Mouse (Mus musculus): ENCODE data around the gene Gtf2i. TPM values are rescaled to one million over a fixed set of nuclear protein-coding genes. Genes with fewer than 3 reads are reported as not detected.

The Gtf2i gene
- polyA plus RNA-seq, 1 experiment, result 79.7 TPM

DNA sequence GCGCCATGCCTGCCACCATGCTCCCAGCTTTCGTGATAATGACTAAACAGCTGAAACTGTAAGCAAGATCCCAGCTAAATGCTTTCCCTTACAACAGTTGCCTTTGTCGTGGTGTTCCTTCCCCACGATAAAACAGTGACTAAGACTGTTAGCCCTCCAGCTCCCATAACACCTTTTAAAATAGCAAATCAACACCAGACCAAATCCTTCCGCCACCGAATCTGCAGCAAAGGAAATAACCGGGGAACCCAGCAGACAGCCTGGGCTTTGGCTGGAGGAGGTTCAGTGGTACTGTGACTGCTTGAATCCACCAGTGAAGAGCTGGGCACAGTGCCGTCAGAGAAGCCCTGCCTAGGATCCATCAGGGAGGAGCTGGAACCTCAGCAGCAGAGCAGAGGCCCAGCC lies 65.3 kb downstream of the Gtf2i start:
- Histone ChIP-seq H3K79me2 (ENCODE audit: control insufficient read depth, insufficient read depth) (no peaks in the 10 kb centered on the region), H3ac (ENCODE audit: control insufficient read depth, insufficient read length) (no peak overlapping the region), H3K36me3 (ENCODE audit: control insufficient read depth, insufficient read depth) (peaks cover 27% of the 10 kb centered on the region), H3K4me2 (ENCODE audit: low read depth) (no peak overlapping the region), H3K4me3 (no peak overlapping the region), H3K27me3 (ENCODE audit: control insufficient read depth, insufficient read depth, insufficient read length) (no peaks in the 10 kb centered on the region)
- TF ChIP-seq REST (IDR thresholded peaks at IDR 0.05; ENCODE audit: insufficient read depth, insufficient read length) (no peak), POLR2A (IDR thresholded peaks at IDR 0.05; ENCODE audit: insufficient read length, low read depth) (no peak), POLR2AphosphoS2 (IDR thresholded peaks at IDR 0.05; ENCODE audit: insufficient read length, low read depth) (no peak), MAX (IDR thresholded peaks at IDR 0.05; ENCODE audit: low read depth) (no peak), E2F4 (IDR thresholded peaks at IDR 0.05; ENCODE audit: insufficient read depth) (no peak), MYOD1 (IDR thresholded peaks at IDR 0.05; ENCODE audit: control insufficient read depth in 1 of 3, insufficient read length in 2 of 3, low read depth in 2 of 3) (peak in 1 of 3 experiments; percentile 49), SRF (IDR thresholded peaks at IDR 0.05; ENCODE audit: control insufficient read depth, insufficient read length, low read depth) (no peak), MYOG (IDR thresholded peaks at IDR 0.05; ENCODE audit: control insufficient read depth in 1 of 3, insufficient read depth in 1 of 3, insufficient read length in 2 of 3, low read depth in 2 of 3) (peak in 2 of 3 experiments; percentile 22 to 50)

DNA sequence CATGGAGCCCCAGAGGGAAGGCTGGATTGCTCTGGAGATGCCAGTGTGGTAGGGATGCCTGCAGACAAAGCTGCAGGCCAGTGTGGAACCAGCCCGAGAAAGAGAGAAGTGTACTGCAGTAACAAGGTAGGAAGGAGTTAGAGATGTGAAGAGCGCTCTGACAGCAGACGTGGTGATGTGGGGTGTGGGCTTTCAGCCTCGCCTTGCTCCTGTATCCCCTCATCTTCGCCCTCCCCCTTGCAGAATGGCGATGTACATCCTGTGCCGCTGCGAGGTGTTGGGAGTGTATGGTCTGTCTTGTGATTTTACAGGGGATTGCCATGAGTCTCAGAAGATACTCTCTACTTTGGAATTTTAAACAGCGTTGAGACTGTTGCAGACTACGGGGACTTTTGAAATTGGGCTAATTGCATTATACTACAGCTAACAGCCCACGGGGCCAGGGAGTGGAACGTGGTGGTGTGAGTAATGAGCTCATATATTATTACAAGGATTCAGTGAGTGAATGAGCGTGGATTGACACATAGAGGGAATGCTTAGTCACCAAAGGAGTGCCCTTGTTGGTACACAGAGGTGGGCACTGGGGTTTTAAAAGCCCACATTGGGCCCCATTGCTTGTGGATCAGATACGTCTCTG lies 65.8 kb downstream of the Gtf2i start:
- peaks cover 27% of the 10 kb centered on the region for H3K36me3 ChIP-seq (ENCODE audit: control insufficient read depth, insufficient read depth)
- H3K4me3 ChIP-seq, result no peak overlapping the region
- H3K79me2 ChIP-seq (ENCODE audit: control insufficient read depth, insufficient read depth), result no peaks in the 10 kb centered on the region
- no peak overlapping the region for H3K4me2 ChIP-seq (ENCODE audit: low read depth)
- H3ac ChIP-seq (ENCODE audit: control insufficient read depth, insufficient read length), result no peak overlapping the region
- H3K27me3 ChIP-seq (ENCODE audit: control insufficient read depth, insufficient read depth, insufficient read length), result no peaks in the 10 kb centered on the region
- TF ChIP-seq MYOG (IDR thresholded peaks at IDR 0.05; ENCODE audit: control insufficient read depth in 1 of 3, insufficient read depth in 1 of 3, insufficient read length in 2 of 3, low read depth in 2 of 3) (no peak), MYOD1 (IDR thresholded peaks at IDR 0.05; ENCODE audit: control insufficient read depth in 1 of 3, insufficient read length in 2 of 3, low read depth in 2 of 3) (peak in 1 of 3 experiments; percentile 18)

DNA sequence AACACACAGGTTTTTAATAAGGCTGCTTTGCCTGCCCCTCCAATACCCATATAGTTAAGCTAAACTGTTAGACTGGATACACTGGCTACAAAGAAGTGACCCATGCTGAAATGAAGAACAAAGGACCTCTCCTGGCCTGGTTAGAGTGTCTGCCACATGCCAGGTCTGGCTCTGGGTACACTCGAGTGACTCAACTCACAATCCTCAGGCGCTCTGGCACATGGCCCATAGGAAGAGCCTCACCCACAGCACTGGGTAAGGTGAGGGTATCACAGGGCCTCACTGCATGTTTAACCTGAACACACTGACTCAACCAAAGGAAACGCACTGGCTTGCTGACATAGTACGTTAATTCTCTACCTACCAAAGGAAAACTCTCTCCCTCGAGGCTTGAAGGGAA lies 68.4 kb downstream of the Gtf2i start:
- TF ChIP-seq MYOD1 (IDR thresholded peaks at IDR 0.05; ENCODE audit: control insufficient read depth in 1 of 3, insufficient read length in 2 of 3, low read depth in 2 of 3), result no peak
- no peak for TF ChIP-seq MAX (IDR thresholded peaks at IDR 0.05; ENCODE audit: low read depth)
- TF ChIP-seq SRF (IDR thresholded peaks at IDR 0.05; ENCODE audit: control insufficient read depth, insufficient read length, low read depth), result no peak
- no peak for TF ChIP-seq USF1 (IDR thresholded peaks at IDR 0.05; ENCODE audit: low read depth)
- TF ChIP-seq POLR2AphosphoS2 (IDR thresholded peaks at IDR 0.05; ENCODE audit: insufficient read length, low read depth), result no peak
- TF ChIP-seq CEBPB (IDR thresholded peaks at IDR 0.05; ENCODE audit: insufficient read depth, poor library complexity, severe bottlenecking), result no peak
- TF ChIP-seq MYOG (IDR thresholded peaks at IDR 0.05; ENCODE audit: control insufficient read depth in 1 of 3, insufficient read depth in 1 of 3, insufficient read length in 2 of 3, low read depth in 2 of 3), result no peak
- no peak for TF ChIP-seq REST (IDR thresholded peaks at IDR 0.05; ENCODE audit: insufficient read depth, insufficient read length)
- TF ChIP-seq TCF12 (IDR thresholded peaks at IDR 0.05; ENCODE audit: insufficient read depth, poor library complexity, severe bottlenecking), result no peak
- no peak for TF ChIP-seq TCF3 (IDR thresholded peaks at IDR 0.05; ENCODE audit: insufficient read length, low read depth)
- TF ChIP-seq E2F4 (IDR thresholded peaks at IDR 0.05; ENCODE audit: insufficient read depth), result no peak
- TF ChIP-seq POLR2A (IDR thresholded peaks at IDR 0.05; ENCODE audit: insufficient read length, low read depth), result no peak
- no peak overlapping the region for H3ac ChIP-seq (ENCODE audit: control insufficient read depth, insufficient read length)
- no peak overlapping the region for H3K4me2 ChIP-seq (ENCODE audit: low read depth)
- no peak overlapping the region for H3K4me3 ChIP-seq
- H3K36me3 ChIP-seq (ENCODE audit: control insufficient read depth, insufficient read depth), result peaks cover 40% of the 10 kb centered on the region
- no peaks in the 10 kb centered on the region for H3K79me2 ChIP-seq (ENCODE audit: control insufficient read depth, insufficient read depth)
- no peaks in the 10 kb centered on the region for H3K27me3 ChIP-seq (ENCODE audit: control insufficient read depth, insufficient read depth, insufficient read length)

DNA sequence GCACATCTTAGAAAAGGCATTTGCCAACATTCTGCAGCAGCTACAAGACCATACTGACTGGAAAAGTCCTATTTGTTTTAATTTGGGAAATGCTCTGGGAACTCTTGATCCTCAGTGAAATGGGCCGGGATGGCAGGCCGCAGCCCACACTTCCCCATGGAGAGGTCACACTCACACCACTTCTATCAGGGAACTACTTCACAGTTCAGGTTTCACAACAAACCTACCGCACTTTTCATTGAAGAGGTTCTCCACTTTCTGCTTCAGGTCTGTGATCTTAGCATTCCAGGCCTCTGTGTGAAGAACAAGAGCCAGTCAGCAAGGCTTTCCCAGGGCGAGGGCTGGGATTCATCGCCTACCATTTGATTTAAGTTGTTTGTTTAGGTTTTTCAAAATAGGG lies 69.7 kb downstream of the Gtf2i start:
- H3K36me3 ChIP-seq (ENCODE audit: control insufficient read depth, insufficient read depth), result peaks cover 45% of the 10 kb centered on the region

More for the DNA sequence above, 69.7 kb downstream of the Gtf2i start:
- Histone ChIP-seq H3ac (ENCODE audit: control insufficient read depth, insufficient read length) (no peak overlapping the region), H3K27me3 (ENCODE audit: control insufficient read depth, insufficient read depth, insufficient read length) (no peaks in the 10 kb centered on the region), H3K79me2 (ENCODE audit: control insufficient read depth, insufficient read depth) (no peaks in the 10 kb centered on the region), H3K4me3 (no peak overlapping the region), H3K4me2 (ENCODE audit: low read depth) (no peak overlapping the region)
- TF ChIP-seq TCF12 (IDR thresholded peaks at IDR 0.05; ENCODE audit: insufficient read depth, poor library complexity, severe bottlenecking) (no peak), TCF3 (IDR thresholded peaks at IDR 0.05; ENCODE audit: insufficient read length, low read depth) (no peak), MYOD1 (IDR thresholded peaks at IDR 0.05; ENCODE audit: control insufficient read depth in 1 of 3, insufficient read length in 2 of 3, low read depth in 2 of 3) (no peak), E2F4 (IDR thresholded peaks at IDR 0.05; ENCODE audit: insufficient read depth) (no peak), MAX (IDR thresholded peaks at IDR 0.05; ENCODE audit: low read depth) (no peak), USF1 (IDR thresholded peaks at IDR 0.05; ENCODE audit: low read depth) (no peak), POLR2A (IDR thresholded peaks at IDR 0.05; ENCODE audit: insufficient read length, low read depth) (no peak), CEBPB (IDR thresholded peaks at IDR 0.05; ENCODE audit: insufficient read depth, poor library complexity, severe bottlenecking) (no peak), MYOG (IDR thresholded peaks at IDR 0.05; ENCODE audit: control insufficient read depth in 1 of 3, insufficient read depth in 1 of 3, insufficient read length in 2 of 3, low read depth in 2 of 3) (no peak), REST (IDR thresholded peaks at IDR 0.05; ENCODE audit: insufficient read depth, insufficient read length) (no peak), POLR2AphosphoS2 (IDR thresholded peaks at IDR 0.05; ENCODE audit: insufficient read length, low read depth) (no peak), SRF (IDR thresholded peaks at IDR 0.05; ENCODE audit: control insufficient read depth, insufficient read length, low read depth) (no peak)
